Mouse (Mus musculus) cerebellum, adult 11-12 months (tissue): Measurements from ENCODE around the gene Synpo2.

Source experiments
- DNase-seq: peaks from one replicate; pipeline ENCODE4 v3.0.0; 2022

The Synpo2 gene

DNA sequence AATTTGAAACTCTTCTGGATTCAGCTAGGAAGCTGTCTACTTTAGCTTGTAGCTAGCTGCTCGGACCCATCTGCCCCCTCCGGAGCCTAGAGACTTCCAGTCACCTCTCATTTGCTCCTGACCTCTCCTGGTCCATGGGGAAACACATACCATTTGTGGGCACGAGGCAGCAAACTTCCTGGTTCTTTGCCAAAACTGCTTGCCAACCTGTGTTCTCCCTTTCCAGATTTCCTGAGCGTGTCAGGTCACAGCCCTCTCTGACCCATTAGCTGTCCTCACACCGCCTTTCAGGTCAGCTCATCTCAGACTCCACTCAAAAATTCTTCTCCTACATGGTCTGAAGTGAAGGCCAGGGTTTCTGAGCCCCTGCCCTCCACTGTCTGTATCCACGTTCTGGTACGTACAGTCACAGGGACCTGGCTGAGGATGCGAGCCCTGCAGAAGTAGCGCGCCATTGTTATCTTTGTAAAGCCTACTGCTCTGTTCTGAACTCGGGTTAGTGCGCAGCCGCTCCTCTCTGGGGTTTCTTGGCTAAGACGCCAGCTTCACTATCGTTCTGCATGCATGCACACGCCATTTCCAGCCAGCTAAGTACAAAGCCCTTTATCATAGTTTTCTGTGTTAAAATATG is 150.0 kb downstream of the Synpo2 start:
- DNase-seq: no peak

DNA sequence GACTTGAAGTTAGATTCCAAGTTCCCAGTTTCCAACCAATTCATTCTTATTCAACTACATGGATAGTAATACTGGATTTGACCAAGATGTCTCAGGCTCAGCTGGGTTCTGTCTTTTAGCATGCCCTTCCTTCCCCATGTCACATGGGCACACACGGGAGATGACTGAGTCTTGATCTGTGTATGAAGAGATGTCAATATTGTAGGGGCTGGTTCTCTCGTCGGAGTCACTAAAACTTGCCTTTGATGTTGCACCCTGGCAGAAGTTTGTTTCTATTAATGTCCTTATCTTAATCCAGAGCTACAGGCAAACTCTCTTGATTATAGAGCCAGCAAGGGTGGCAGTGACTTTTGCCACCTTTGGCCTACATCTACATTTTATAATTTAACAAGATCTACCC is 154.3 kb downstream of the Synpo2 start:
- no peak for DNase-seq

DNA sequence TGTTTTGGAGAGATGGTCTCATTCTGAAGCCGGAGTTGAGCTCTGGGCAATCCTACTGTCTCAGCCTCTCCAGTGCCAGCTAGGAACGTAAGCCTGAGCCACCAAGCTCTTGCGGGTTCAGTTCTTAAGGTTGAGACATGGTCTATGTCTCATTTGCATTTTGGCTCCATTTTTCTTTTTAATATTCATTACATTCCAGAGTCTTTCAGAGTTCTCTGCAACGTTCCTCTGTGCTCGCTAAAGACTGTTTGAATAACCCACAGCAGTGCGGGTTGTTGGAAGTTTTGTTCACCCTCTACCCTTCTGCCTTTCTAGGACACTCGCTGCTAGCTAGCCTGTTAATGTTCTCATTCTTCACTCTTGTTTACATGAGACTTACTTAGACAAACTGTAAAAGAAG is 155.0 kb downstream of the Synpo2 start:
- no peak for DNase-seq

DNA sequence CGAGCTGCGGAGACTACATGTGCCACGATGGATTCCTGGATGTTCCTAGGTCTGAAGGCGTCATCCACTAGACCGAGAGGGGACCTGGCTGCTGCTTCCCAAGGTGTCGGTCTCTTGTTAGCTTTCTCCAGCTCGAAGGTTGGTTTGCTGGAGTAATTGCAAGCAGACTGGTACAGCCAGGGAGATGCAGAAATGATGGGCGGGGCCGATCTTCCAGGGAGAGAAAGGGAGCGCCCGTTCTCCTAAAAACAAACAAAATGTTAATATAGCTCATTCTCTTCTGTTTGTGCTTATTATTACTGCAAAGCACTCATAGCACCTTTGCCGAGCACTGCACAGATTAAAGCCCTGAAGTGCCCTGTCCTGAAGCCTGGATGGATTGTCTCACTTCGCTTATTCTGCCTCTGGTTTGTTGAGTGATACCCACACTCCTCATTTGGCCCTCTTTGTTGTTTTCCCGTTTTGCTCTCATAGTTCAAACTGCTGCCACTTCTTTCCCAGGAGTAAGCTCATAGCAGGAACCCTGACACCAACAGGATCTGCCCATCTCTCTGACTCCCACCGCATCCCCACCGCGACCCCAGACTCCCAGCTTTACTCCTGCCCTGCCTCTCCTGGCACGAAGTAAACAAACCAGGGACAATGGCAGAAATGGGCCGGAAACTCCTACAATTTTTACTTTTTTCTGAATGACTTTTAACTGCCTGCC is 155.8 kb downstream of the Synpo2 start:
- DNase-seq: no peak

DNA sequence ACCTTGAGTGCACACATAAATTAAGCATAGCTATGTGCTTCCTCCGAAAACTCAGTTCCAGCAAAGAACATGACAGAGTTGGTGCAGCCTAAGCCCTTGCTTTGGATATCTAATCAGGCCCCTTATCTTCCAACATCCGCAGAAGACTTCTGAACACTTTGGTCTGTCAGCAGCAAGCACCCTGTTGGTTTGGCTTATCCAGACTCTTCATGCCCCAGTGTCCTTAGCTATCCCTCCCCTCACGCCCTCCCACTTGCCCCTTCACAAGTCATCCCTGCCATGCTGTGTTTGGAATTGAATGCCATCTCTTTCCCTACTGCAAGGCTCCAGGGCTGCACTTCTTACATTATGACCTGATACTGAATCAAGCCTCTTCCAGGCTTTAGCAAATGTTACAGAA is 160.2 kb downstream of the Synpo2 start:
- no peak for DNase-seq

DNA sequence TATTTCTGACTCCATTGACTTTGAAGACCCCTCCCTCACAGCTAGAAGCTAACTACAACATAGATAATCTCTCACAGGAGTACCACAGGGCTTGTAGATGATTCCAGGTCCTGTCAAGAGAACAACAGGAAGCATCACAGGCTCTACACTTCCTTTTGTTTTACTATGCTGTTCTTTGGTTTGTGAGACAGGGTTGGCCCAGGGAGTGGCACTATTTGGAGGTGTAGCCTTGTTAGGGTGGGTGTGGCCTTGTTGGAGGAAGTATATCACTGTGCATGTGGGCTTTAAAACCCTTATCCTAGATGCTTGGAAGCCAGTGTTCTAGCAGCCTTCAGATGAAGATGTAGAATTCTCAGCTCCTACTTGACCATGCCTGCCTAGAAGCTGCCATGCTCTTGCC is 160.9 kb downstream of the Synpo2 start:
- DNase-seq: no peak

DNA sequence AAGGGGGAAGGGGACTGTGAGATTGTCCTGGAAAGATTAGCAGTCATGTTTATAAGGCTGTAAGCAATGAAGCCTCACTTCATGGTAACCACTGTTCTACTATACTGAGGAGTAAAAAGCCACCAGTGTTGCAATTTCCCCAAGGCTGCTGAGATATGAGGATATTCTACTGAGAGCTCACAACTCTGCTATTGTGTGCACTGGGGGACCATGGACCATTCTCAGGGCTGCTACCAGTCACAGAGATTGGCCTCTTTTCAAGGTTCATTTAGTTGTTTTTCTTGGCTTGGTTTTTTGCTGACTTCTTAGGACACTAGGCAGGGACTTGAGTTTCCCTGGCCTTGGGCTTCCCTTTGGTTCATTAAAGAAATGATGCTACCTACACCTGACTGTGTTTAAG is 162.6 kb downstream of the Synpo2 start:
- no peak for DNase-seq

DNA sequence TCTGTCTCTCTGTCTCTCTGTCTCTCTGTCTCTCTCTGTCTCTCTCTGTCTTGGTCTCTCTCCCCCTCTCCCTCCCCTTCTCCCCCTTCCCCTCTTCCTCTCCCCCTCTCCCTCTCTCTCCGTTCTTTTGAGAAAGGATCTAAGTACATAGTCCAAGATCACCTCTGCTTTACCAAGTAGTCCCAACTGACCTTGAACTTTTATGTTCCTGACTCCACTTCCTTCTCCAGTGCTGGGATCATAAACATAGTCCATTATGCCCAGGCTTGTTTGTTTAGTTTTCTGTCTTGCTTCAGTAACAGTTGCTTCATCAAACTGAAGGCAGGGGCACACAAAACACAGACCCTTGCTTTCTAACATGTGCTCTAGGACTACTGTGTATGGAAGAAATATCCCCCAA is 163.5 kb downstream of the Synpo2 start:
- no peak for DNase-seq

DNA sequence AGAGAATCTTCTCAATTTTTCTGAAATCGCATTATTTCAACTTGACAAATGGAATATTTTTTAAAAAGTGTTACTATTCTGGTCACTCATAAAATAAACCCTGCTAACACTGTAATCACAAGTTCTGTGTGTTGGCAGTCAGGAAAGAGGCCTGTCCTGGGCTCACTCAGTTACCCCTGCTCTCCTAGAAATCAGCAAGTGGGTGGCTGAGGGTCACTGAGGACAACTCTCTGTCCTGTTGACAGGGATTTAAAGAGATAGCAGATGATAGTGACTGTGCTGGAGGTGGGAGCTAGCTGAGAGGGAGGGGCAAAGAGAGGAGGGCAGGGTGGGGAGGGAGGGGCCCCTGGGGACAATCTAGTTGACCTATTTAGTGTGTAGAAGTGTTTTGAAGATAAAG is 165.0 kb downstream of the Synpo2 start:
- DNase-seq: no peak

DNA sequence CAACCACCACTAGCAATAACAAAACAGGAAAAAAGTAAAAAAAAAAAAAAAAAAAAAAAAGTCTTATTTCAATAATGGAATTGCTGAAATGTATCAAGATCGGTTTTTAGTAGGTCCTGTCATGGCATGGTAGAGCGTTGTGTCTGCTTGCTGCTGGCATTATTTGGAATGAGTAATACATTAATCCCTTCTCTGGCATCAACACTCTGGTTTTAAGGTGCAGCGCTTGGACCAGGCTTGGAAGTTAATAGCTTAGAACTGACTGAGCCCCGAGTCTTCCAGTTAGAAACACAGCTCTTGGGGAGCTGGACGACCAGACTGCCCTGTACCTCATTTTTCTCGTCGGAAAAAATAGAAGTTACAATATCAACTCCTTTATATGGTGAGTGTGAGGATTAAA is 169.1 kb downstream of the Synpo2 start:
- DNase-seq: no peak

DNA sequence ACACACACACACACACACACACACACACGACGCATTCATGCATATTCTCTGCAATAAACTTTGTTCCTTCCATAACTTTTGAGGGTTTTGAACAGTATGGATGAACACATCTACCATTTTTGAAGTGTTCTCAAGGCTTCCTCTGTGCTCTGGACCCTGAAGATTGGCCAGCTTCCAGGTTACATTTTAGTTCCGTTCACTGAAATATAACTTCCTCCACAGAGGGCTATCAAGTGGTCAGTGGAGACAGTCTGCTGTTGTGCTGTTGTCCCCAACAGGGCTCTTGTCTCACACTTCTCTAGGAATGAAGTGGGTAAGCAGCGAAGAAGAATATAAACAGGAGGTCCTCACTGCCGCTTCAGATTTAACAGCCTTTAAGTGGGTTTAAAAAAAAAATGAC is 170.5 kb downstream of the Synpo2 start:
- DNase-seq: no peak

DNA sequence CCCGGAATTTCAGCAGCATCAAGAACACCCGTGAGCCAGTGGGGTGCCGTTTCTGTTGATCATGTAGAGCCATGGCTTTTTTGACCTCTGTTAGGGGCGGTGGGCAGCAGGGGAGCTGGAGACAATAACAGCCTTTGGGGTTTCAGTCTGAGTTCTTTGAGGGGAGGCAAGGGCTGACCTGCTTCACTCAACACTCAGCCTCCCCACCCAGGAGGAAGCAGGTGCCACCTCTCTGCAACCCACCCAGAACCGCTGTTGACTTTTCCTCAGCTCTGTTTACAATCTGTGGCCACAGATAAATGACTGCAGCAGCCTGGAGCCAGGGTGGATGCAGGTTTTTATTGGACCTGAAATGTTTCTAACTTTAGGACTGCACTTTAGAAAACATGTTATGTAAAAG is 171.8 kb downstream of the Synpo2 start:
- DNase-seq: no peak

DNA sequence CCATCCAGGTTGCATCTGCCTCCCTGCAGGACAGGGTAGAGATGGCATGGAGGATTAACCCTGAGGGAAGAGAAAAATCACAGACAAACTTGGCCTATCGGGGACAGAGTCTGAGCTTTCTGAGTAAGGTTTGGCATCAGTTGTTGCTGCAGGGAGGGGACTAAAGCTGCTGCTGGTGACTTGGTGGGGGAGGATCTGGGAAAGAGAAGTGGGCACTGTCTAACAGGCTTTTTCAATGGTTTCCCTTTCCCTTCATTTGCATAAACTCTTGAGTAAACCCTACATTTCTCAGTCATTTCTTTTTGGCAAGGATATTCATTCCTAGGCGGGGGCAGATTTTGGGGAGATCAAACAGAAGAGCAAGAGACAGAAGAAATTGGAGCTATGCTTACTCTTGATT is 174.0 kb downstream of the Synpo2 start:
- no peak for DNase-seq

DNA sequence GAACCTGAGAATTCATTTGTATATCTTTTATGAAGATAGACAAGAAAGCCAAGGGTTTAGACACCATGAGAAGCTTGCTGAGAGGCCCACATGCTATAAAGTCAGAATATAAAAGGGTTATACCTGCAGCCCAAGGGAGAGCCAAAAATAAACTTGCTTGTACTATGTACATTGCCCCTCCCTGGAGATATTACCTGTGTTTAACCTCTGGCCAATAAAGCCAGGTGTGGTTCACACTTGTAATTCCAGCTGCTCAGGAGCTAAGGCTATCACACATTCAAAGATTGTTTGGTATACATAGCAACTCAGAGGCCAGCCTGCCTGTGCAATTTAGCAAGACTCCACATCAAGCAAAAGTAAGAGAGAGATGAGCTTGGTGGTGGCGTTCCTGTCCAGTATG is 177.1 kb downstream of the Synpo2 start:
- DNase-seq: no peak

DNA sequence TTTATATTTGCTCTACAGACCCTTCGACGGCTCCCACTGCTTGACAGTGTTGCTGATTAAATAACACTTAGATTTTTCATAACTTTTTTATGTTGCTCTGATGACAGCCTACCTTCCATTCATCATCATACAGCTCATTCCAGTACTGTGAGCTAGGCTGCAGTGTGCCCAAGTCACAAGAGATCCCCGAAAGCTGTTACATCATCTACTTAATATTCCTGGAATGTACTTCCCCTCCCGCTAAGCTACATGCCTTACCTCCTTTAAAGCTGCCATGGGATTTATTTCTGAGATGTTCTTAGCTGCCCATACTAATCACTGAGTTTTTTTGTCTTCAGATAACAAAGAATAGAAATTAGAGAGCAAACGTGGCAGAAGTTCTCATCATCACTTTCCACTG is 181.8 kb downstream of the Synpo2 start:
- DNase-seq: no peak

DNA sequence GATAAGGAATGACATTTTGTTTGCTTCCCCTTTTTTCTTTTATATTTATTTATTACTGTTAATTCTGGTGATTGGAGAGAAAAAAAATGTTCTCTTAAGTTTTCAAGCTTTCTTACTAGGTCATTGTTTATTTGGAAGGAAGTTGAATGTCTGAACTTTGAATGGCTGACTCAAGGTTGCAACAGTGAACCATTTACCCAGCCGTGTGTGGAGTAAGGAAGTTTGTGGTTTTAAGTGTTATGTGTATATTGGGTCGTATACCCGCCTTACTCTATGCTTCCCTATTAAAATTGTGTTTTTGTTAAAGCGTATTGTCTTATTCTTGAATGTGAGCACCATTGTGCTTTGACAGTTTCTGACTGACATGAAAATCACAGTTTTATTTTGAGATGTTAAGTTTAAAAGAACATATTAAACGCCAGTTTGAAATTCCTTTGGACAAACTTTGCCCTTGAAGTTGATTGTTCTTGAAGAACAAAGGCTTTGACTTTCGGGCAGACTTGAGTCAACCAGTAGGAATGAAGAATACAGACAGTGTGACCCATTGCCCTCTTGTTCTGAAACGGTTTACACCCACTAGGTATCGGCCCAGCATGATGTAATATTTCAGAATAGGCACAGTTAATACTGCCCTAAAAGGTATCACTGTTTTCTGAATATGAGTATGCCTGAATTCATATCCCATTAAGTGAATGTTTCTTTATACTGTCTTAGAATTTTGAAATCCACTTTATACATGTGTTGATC is 182.6 kb downstream of the Synpo2 start:
- DNase-seq: no peak

DNA sequence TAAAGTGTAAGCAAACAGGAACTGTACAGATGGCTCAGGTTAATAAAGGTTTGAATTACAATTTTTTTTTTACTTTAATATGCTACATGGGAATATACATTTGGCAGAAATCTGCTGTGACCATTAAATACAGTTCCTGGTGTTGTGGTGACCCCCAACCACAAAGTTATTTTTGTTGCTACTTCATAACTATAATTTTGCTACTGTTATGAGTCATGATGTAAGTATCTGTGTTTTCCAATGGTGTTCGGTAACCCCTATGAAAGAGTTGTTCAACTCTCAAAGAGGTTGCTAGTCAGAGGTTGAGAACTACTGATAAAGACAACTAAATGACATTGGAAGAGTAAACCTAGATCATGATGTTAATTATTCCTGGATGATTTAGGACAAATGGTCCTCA is 193.6 kb downstream of the Synpo2 start:
- no peak for DNase-seq

DNA sequence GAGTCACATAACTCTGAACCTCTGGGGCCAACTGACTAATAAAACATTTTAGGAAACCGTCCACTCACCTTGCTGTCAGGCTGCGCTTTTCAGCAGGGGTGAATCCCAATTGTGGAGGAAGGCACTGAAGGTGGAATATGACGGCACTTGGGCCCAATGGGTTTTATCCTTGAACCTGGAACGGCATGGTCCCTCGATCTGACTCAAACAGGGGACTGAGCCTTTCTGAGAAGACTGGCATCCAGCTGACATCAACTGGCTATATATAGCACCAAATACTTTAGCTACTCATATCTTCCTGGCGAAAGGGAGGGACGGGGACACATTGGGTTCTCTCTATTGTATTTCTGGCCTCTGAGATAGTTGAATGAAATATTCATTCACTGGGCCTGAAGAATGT is 201.2 kb downstream of the Synpo2 start, which contains the start of gene Myoz2:
Myoz2 (minus strand) TSS at position 264 of the 400 bp plus-strand sequence.
- no peak for DNase-seq

DNA sequence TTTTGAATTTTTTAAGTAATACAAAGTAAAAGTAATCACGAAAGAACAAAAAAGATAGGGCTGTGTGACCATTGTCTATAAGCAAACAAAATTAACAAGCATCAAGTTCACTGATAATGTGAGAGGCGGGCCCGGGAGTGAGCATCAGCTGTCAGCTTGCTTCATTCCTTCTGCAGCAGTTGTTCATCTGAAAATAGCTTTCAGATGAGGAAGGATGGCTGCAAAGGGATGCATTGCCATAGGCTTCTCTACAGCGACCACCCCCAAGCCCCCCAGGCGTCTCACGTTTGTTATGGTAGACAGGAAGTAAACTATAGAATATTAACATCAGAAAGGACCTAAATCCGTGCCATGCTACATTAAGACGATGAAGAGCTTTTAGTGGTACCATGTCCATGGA is 202.1 kb downstream of the Synpo2 start:
- DNase-seq: no peak
